Mouse (Mus musculus) heart, postnatal 25 days (tissue): ENCODE measurements around the gene Kars. TPM values are rescaled to one million over a fixed set of nuclear protein-coding genes. Genes with fewer than 3 reads are reported as not detected.

Experiments
- DNase-seq: peaks from one replicate; pipeline ENCODE4 v3.0.0; 2022; ENCODE audit warnings: low spot score
- intact Hi-C: fragments of 180-260 bp; cut with DNase I; formaldehyde crosslinking; loops from one replicate; pipeline ENCODE4 v1.15.1; 2025
- total RNA-seq, 2 experiments: library from RNA; stranded (reverse); gene quantifications; 2 replicates each; pipeline ENCODE4 v1.2.3; 2021

The Kars gene
- total RNA-seq, 2 experiments from 2014 or later: 92.7 to 92.8 TPM

DNA sequence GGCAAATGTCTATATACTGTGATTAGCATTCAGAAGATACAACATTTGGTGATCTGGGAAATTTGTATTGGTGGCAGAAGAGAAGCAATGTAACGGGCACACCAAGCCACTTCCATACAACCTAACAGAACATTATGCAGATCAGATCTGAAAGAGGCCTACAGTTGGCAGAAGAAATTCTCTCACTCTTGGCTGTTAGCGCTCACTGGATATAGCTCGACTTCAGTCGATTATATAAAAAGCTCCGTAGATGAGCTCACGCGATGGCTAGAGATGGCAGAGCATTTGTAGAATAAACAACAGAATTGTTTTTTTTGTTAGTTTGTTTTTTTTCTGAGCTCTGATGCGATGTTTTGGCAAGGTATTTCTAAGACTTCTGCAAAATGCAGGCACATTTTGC, 19.8 kb downstream of the Kars start:
- intact Hi-C loops: loop anchor here (5.0 kb wide), 1 partner anchor 49 kb away; the partner anchor contains the start of gene Gabarapl2

DNA sequence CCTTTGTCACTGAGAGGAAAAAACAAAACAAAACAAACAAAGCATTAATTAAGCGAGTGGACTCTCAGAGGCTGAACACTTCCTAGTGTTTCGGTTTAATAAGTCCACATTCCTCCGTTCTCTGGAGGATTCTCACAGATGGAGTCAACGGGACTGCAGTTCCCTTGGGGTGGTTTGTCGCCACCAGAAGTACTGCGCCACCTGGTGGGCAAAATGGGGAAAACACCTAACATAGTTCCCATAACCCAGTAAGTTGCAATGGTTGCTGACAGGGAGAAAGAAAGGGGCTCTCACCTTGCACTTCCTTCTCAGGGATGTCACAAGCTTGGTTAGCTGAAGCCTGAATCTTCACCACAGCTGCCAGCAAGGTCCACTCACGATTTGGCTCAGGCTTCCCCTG, 21.2 kb downstream of the Kars start:
- intact Hi-C loops: loop anchor here (2.0 to 5.0 kb wide), 2 partner anchors 48 to 107 kb away; partner anchors contain the start of gene Gabarapl2
- peak; percentile 19 for DNase-seq

More for the DNA sequence above, 19.8 kb downstream of the Kars start:
- no peak for DNase-seq

DNA sequence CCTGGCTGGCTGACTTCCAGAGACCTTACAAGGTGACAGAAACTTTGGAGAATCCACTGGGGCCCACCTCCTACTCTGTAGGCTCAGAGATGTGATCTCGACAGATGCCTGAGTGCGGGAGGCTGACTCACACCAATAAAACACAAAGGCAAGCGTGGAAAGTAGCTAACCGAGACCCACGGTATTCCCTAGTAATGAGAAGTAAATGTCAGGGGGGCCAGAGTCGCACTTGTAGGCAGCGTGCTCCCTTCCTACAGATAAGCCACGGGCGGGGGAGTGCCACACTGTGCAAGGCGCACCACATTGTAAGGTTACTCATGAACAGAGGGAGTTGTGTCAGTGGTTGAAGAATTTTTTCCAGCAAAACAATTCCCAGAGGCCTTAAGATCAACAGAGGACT, 26.6 kb downstream of the Kars start:
- intact Hi-C loops: no loop called here
- DNase-seq: no peak

DNA sequence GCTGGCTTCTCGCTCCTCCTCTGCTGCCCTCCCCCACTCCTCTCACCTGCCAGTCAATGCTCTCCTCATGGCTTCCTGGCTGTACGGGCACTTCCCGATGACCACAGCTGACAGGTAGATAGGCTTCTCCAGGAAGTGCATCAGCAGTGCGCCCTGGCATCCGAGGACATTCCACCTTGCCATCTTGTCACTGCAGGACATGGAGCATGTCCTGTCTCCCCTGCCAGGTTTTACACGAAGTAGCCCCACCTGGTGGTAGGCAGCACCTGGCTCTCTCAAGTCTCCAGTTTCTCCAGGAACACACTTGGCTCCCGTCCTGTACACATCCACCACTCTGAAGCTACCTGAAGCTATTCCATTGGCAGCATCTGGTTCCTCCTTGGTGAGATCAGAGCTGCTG, 29.0 kb downstream of the Kars start:
- no peak for DNase-seq
- intact Hi-C loops: no loop called here

DNA sequence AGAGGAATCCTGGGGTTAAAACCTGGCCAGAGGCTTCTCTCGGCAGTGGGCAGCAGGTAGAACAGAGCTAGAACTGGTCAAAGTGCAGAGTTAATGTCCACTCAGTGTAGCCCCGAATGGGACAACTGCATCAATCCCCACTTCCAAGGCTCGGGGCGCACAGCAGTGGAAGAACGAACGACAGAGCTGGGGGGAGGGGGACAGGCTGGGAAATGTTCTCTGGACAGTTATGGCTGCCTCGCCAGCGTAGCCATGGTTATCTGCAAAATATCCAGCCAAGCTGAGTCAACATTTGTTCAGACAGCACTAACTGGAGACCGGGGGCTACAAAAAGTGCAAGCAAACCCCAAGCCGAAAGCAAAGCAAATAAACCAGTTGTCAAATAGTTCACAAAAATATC, 33.0 kb downstream of the Kars start:
- intact Hi-C loops: no loop called here
- no peak for DNase-seq

DNA sequence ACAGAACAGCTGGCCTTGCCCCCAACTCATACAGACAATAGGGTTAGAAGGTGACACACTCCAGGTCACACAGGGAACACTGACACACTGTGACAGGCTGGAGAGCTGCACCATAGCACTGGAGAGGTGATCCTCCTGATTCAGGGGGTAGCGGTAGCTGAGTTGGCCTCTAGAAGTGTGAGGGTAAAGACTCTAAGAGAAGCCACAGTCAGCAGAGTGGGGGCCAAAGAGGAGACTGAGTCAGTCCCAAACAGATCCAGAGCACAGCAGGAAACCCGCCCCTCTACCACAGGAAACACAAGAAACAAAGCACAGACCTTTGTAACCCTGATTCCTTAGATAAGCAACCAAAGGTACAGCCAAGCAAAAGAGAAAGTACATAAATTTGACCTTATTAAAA, 34.8 kb downstream of the Kars start:
- intact Hi-C loops: no loop called here
- no peak for DNase-seq

DNA sequence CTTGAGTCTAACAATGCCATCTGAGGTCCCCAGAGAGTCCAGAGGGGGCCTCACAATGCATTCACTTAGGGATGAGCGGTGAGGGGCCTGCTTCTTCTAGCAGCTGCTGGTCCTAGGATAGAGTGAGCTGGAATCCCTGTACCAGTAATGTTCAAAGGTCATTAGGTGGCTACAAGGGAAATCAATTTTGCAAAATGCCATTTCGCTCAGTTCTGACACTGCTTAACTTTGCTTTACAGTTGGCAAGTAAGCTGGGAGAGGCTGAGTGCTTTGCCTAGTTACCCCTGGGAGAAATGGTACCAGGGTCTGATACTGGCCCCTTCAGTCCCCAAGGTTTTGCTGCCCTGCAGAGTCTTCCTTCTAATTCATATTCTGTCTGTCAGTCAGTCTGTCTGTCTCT, 35.4 kb downstream of the Kars start:
- intact Hi-C loops: no loop called here
- no peak for DNase-seq

DNA sequence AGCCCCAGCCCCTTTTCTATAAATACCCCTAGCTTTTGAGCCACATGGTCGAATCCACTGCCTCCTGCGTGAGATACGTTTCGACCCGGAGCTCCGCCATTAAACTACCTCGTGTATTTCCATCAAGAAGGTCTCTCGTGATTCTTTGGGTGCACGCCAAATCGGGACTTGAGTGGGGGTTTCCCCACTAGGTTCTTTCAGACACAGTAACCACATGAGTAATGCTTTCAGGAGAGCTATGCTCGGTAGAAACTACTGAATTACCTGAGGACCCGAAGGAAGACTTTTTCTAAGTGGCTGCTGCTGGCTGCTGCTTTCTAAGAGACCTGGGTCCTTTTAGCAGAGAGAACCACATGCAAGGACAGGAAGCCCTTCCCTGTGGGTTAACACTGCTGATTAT, 37.0 kb downstream of the Kars start:
- DNase-seq: no peak
- intact Hi-C loops: no loop called here

DNA sequence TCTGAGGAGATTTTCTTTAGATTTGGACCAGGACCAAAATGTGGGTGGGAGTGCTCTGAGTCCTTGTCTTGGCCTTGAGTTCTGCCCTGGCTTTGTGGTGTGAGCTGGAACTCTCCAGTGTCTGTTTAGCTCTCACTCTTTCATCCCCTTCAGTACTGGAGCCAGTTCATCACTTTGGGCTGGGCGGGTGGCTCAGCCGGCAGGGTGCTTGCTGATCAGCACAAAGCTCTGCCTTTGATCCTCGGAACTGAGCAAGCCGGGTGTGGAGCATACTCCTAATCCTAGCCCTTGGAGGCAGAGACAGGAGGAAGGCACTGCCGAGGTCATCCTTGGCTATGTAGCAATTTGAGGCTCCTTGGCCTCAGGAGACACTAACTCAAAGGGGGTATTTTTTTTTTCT, 42.1 kb downstream of the Kars start:
- DNase-seq: no peak
- intact Hi-C loops: no loop called here

DNA sequence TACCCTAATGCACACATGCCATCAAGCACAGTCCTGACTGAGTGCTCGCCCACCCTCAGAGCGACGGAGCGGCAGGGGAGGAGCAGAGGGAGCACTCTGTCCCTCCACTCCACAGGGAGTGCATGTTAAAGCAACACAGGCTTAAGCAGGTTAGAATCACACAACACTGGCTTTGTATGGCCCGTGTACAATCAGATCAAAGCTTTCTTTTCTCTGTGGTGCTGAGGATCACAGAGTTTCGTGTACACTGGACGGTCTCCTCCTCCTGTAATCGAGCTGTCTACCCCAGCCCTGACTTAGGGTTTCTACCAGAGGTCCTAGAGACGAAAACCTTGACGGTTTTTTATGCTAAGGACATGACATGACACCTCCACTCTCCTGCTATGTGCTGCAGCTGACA, 42.6 kb downstream of the Kars start:
- intact Hi-C loops: no loop called here
- DNase-seq: no peak

DNA sequence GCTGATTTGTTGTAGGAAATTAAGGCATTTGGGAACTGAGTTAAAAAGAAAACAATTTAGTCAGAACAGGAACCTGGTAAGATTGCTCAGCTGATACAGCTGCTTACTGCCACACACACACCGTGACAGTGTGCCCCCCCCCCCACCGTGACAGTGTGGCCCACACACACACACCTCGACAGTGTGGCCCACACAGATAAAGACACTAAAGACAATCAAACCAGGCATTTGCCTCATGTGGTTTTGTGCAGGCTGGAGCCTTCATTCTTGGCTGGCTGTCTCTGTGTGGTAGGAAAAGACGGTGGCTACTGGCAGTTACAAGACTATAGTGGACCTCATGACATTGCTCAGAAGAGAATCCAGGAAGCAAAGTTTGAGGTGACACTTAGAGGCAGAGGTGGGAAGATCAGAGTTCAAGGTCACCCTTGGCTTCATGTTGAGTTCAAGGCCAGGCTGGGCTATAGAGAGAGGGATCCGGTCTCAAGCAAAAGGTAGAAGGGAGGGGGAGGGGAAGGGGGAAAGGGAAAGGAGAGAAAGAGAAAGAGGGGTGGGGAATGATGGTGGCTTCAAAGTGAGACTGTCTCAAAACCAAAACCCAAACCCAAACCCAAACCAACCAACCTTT, 43.8 kb downstream of the Kars start:
- no peak for DNase-seq
- intact Hi-C loops: no loop called here

DNA sequence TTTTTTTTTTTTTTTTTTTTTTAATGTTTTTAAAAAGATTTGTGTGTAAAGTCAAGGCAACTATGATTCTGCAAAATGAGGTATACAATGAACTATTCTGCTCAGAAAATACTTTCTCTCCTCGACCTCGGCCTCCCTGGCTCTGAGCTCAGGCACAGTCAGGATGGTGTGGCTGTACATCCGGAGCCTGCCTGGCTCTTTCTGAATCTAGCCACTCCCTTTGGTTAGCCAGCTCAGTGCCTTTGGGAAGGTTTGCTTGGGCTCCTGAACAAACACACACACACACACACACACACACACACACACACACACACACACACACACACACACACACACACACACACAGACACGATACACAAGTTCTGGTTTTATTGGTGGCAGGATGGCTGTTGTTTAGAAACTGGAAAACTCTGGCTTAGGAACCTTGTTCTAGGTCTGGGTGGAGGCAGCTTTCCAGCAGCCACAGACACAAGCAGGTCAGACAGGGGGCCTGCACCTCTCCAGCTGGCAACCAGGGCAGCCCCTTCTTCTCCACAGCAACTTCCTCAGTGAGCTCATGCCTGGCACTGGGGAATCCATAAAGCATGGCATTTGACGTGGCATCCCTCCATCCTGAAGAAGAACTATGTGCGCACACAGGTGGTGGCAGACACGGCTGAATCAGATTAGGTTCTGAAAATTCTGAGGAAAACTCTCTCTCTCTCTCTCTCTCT, 46.1 kb downstream of the Kars start:
- no peak for DNase-seq
- intact Hi-C loops: no loop called here

DNA sequence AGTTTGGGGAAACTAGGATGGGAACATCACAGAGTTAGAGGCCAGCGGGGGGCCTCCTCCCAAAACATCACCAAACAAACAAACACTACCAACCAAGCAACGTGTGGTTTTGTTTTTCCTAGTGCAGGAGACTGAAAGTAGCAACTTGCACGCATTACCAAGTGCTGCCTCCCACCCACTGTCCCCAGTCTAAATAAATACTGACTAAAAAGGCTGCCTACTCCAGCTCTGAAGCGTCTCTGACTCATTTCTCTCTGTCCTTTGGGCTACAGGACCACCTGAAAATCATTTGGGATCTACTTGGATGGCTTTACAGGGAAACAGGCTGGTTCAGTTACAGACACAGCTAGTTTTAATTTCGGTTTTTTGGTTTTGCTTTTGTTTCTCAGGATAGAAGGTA, 46.8 kb downstream of the Kars start:
- no peak for DNase-seq
- intact Hi-C loops: no loop called here

DNA sequence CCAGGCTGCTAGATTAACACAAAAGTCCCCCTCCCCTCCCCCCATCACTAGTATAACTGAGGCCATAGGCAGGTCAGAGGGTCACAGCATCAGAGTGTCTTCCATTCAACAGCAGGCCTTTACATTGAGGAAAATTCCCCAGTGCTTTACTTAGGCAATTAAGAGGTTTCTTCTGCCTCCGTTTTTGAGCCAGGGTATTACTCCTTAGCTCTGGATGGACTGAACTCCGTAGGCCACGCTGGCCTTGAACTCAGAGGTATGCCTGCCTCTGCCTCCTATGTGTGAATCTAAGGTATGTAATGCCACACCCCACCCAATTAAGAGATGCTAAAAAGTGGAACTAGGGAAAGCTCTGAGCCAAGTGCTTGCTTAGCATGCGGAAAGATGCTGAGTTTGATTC, 47.6 kb downstream of the Kars start:
- intact Hi-C loops: no loop called here
- no peak for DNase-seq

DNA sequence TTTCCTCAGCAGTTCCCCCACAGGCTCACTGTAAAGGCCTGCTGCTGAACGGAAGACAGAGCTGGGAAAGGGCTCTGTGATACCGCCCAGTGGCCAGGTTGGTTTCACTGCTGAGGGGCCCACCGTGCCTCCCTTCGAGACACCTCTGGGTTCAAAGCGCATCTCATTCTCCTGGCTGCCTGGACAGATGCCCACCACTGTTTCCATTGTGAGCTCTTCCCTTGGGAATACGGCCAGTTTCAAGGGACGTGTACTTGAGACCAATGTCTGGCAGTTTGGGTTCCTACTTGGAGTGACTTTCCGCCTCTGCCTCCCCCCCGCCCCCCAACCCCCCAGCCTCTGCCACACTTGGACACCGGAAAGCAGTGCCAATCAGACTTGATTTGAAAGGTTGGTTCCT, 48.0 kb downstream of the Kars start:
- intact Hi-C loops: no loop called here
- no peak for DNase-seq

DNA sequence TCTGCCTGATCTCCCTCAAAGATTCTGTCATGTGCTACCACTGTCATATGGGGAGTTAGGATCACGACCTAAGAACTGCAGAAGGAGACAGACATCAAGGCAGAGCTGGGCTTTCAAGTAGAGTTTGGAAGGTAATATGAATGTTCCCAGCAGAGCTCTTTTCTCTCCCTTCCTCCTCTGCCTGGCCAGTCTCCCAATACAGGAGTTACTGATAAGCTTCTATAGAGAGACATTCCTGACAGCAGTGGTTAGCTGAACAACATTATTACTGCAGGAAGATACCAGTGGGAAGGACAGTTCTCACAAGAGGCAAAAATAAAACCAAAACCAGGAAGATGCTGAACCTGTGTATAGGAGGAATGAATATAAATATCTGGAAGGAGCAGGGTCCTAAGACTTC, 48.5 kb downstream of the Kars start:
- intact Hi-C loops: no loop called here
- no peak for DNase-seq

DNA sequence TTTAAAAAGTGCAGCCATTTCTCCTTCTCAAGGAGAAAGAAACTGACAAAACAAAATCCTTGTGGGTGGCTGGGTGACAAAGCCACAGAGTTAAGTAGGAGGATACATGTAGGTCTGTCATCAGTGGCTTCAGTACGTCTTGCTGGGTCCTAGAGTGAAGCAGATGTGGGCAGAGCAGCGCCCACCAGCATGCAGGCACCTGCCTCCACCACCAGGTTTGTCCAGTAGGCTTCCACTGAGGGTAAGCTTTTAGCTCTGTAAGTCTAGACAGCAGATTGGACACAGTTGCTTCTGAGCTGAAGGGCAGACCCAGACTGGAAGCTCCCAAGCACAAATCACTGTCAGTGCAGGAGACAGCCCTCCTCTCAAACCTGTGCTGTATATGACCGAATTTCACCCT, 49.8 kb downstream of the Kars start:
- DNase-seq: no peak
- intact Hi-C loops: no loop called here

DNA sequence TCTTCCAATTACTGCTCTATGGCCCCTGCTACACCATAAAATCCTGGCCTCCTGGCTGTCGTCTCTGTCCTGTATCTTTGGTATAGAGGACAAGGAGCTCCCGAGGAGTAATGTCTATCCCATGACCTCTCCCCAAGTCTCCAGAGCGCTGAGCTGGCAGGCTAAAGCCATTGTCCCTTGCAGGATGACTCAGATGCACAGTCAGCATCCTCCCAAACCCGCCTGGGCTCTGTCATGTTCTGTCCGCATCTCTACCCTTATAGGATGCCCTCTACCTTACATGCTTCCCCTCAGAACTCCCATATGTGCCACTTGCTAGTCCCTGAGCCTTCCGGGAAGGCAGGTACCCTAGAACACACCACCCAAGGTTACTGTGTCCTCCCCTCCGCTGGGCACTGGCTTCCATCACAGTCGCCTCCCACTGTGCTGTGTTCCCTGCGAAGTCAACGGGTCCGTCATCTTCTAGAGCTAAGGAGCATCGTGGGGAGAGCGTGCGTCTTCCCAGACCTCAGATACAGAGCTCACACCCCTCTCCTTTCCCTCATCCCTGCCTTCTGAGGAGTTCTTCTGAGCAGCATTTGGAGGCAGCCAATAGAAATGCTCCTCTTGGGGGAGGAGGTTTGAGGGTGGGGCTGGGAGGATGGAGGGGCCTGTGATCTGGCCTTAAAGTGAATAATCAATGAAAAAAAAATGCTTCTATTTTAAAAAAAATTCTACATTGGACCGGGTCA, 50.4 kb downstream of the Kars start:
- intact Hi-C loops: no loop called here
- DNase-seq: no peak

DNA sequence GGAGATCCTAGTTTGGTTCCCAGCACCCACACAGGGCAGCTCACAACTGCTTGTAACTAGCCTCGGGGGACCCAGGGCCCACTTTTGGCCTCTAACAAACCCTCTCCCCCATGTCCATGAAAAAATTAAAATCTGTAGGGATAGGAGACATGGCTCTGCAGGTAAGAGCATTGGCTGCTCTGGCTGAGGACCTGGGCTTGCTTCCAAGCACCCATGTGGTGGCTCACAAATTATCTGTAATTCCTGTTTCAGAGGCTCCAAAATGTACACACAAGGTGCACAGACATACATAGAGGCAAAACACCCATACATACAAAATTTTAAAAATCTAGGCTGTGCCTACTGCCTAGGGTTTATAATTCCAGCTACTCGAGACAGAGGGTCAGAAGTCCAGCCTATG, 53.9 kb downstream of the Kars start:
- intact Hi-C loops: no loop called here
- no peak for DNase-seq

DNA sequence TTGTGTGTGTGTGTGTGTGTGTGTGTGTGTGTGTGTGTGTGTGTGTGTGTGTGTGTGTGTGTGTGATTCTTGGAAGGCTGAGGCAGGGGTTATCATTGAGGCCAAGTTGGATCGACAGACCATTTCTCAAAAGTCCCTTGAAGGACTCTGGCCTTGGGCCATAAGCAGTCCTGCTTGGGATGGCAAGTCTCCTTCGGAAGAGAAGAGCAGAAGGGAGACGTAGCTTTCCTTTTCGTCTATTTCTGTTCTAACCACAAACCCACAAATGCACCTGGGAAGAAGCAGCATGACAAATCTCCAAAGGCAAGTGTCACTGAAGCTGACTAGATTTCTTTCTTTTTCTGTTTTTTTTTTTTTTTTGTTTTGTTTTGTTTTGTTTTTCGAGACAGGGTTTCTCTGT, 55.2 kb downstream of the Kars start:
- intact Hi-C loops: no loop called here
- no peak for DNase-seq

DNA sequence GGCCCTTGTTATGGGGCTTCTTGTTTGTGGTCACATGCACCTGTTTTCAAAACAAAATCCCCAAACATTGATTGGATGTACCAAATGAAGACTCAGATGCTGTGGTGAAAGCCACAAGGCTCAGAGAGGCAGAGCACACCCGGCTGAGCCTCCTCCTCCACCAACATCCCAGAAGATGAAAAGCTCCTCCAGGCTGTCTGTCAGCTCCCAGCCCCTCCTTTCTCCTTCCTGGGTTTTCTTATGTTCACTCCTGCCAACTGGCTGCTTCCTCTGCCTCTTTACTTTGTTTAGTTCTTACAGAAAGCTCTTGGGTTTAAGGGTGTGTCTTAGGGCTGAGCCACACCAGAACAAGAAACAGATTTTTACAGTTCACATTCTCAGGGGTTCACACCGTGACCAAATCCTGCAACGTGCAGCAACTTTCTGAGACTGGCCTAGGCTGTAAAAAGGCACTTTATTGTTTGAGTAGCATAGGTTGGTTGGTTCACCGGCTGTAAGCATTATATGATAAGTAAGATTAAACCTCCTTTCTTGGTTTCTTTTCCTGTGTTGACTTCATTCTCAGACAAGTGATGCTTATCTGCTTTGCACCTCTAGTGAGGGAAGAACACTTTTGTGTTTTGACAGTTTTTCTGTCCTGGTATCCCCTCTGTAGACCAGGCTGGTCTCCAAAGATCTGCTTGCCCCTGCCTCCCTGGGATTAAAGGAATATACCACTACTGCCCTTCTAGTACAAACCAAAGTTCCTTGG, 56.1 kb downstream of the Kars start:
- no peak for DNase-seq
- intact Hi-C loops: no loop called here
